Mouse (Mus musculus): ENCODE data around the gene Sh3bp2.

- no peak for TF ChIP-seq CTCF (conservative IDR thresholded peaks at IDR 0.05; ENCODE audit: low read length)
- TF ChIP-seq POU5F1 (IDR thresholded peaks at IDR 0.05; ENCODE audit: borderline replicate concordance, low read length) = no peak
Observed at GRCm38 (mm10) chr5:34539121-34539520, 13.5 kb downstream of the Sh3bp2 start.

Measured in E14TG2a.4 (cell line).